Mouse (Mus musculus) lung, adult 2 months (tissue): ENCODE results near the gene Oprm1.

ENCODE experiments used
- CTCF ChIP-seq: fragments of 200-500 bp; IDR thresholded peaks from 2 replicates; pipeline ENCODE4 v1.5.1; 2011; ENCODE audit warnings: mild to moderate bottlenecking, low read length, control low read depth; ENCODE audit not compliant: insufficient read depth
- POLR2A ChIP-seq: fragments of 200-500 bp; IDR thresholded peaks from 2 replicates; pipeline ENCODE4 v1.6.1; 2011; ENCODE audit warnings: low read depth, mild to moderate bottlenecking, control low read depth, low read length, borderline replicate concordance; ENCODE audit errors: extremely low read depth

- TF ChIP-seq POLR2A (no peak), CTCF (no peak)
Measured at GRCm38 (mm10) chr10:6926724-6927123, 168.4 kb downstream of the Oprm1 start.
